Mouse (Mus musculus): Measurements from ENCODE around the gene Chrna1. TPM values are rescaled to one million over a fixed set of nuclear protein-coding genes. Genes with fewer than 3 reads are reported as not detected.

Gene Chrna1
- polyA plus RNA-seq, 1 experiment from 2014 or later, result 0.10 TPM

- Histone ChIP-seq H3K9me3 (ENCODE audit: control insufficient read depth, low read length) (no peaks in the 10 kb centered on the region), H3K27ac (ENCODE audit: low read length) (no peak overlapping the region), H3K4me2 (ENCODE audit: low read depth, low read length) (no peak overlapping the region), H3K4me1 (ENCODE audit: control insufficient read depth, insufficient read depth, low read length) (no peaks in the 10 kb centered on the region), H3K9ac (ENCODE audit: low read depth, low read length) (no peak overlapping the region), H3K36me3 (ENCODE audit: control insufficient read depth, insufficient read depth, low read length) (no peaks in the 10 kb centered on the region; the same call in 1 of the 2 replicates), H3K27me3 (replicated peaks; ENCODE audit: control insufficient read depth, insufficient read depth, low read length) (no peaks in the 10 kb centered on the region), H3K4me3 (ENCODE audit: low read length) (no peak overlapping the region)
- peak; percentile 84 for ATAC-seq
- 68% methylated on average over 5 of the region's 5 CpGs for WGBS
Observed at GRCm38 (mm10) chr2:73609067-73609723, 29.1 kb upstream of the Chrna1 start.

GRCm38 (mm10) chr2:73608391-73608790 lies 28.3 kb upstream of the Chrna1 start:
- Histone ChIP-seq H3K4me1 (ENCODE audit: control insufficient read depth, insufficient read depth, low read length) (no peaks in the 10 kb centered on the region), H3K9ac (ENCODE audit: low read depth, low read length) (no peak overlapping the region), H3K9me3 (ENCODE audit: control insufficient read depth, low read length) (no peaks in the 10 kb centered on the region), H3K27ac (ENCODE audit: low read length) (no peak overlapping the region), H3K36me3 (ENCODE audit: control insufficient read depth, insufficient read depth, low read length) (no peaks in the 10 kb centered on the region; the same call in 1 of the 2 replicates), H3K4me2 (ENCODE audit: low read depth, low read length) (no peak overlapping the region), H3K27me3 (replicated peaks; ENCODE audit: control insufficient read depth, insufficient read depth, low read length) (no peaks in the 10 kb centered on the region), H3K4me3 (ENCODE audit: low read length) (no peak overlapping the region)
- no peak for ATAC-seq
- WGBS, result 81% methylated on average over 6 of the region's 6 CpGs

- Histone ChIP-seq H3K27ac (ENCODE audit: low read length) (no peak overlapping the region), H3K9ac (ENCODE audit: low read depth, low read length) (no peak overlapping the region), H3K4me2 (ENCODE audit: low read depth, low read length) (no peak overlapping the region)
Observed at GRCm38 (mm10) chr2:73607609-73608008, 27.5 kb upstream of the Chrna1 start.

GRCm38 (mm10) chr2:73607146-73607545 lies 27.0 kb upstream of the Chrna1 start:
- Histone ChIP-seq H3K27ac (ENCODE audit: low read length) (no peak overlapping the region), H3K9me3 (ENCODE audit: control insufficient read depth, low read length) (no peaks in the 10 kb centered on the region), H3K4me3 (ENCODE audit: low read length) (no peak overlapping the region), H3K9ac (ENCODE audit: low read depth, low read length) (no peak overlapping the region), H3K27me3 (replicated peaks; ENCODE audit: control insufficient read depth, insufficient read depth, low read length) (no peaks in the 10 kb centered on the region), H3K36me3 (ENCODE audit: control insufficient read depth, insufficient read depth, low read length) (no peaks in the 10 kb centered on the region), H3K4me2 (ENCODE audit: low read depth, low read length) (no peak overlapping the region), H3K4me1 (ENCODE audit: control insufficient read depth, insufficient read depth, low read length) (no peaks in the 10 kb centered on the region)
- WGBS, result 66% methylated on average over 2 of the region's 2 CpGs
- ATAC-seq, result no peak

More at GRCm38 (mm10) chr2:73607609-73608008, 27.5 kb upstream of the Chrna1 start:
- no peaks in the 10 kb centered on the region for H3K4me1 ChIP-seq (ENCODE audit: control insufficient read depth, insufficient read depth, low read length)
- H3K27me3 ChIP-seq (replicated peaks; ENCODE audit: control insufficient read depth, insufficient read depth, low read length), result no peaks in the 10 kb centered on the region
- WGBS, result 37% methylated on average over 4 of the region's 4 CpGs
- H3K4me3 ChIP-seq (ENCODE audit: low read length), result no peak overlapping the region
- H3K9me3 ChIP-seq (ENCODE audit: control insufficient read depth, low read length), result no peaks in the 10 kb centered on the region
- no peak for ATAC-seq
- H3K36me3 ChIP-seq (ENCODE audit: control insufficient read depth, insufficient read depth, low read length), result no peaks in the 10 kb centered on the region; the same call in 1 of the 2 replicates

GRCm38 (mm10) chr2:73606616-73607015 lies 26.5 kb upstream of the Chrna1 start:
- Histone ChIP-seq H3K4me3 (ENCODE audit: low read length) (no peak overlapping the region), H3K4me2 (ENCODE audit: low read depth, low read length) (no peak overlapping the region), H3K9ac (ENCODE audit: low read depth, low read length) (no peak overlapping the region), H3K27ac (ENCODE audit: low read length) (no peak overlapping the region), H3K36me3 (ENCODE audit: control insufficient read depth, insufficient read depth, low read length) (no peaks in the 10 kb centered on the region), H3K9me3 (ENCODE audit: control insufficient read depth, low read length) (no peaks in the 10 kb centered on the region), H3K27me3 (replicated peaks; ENCODE audit: control insufficient read depth, insufficient read depth, low read length) (no peaks in the 10 kb centered on the region), H3K4me1 (ENCODE audit: control insufficient read depth, insufficient read depth, low read length) (no peaks in the 10 kb centered on the region)
- WGBS, result 92% methylated on average over 6 of the region's 6 CpGs
- no peak for ATAC-seq

GRCm38 (mm10) chr2:73605077-73605476 lies 24.9 kb upstream of the Chrna1 start:
- Histone ChIP-seq H3K4me2 (ENCODE audit: low read depth, low read length) (no peak overlapping the region), H3K27ac (ENCODE audit: low read length) (no peak overlapping the region), H3K4me1 (ENCODE audit: control insufficient read depth, insufficient read depth, low read length) (no peaks in the 10 kb centered on the region), H3K27me3 (replicated peaks; ENCODE audit: control insufficient read depth, insufficient read depth, low read length) (no peaks in the 10 kb centered on the region), H3K9me3 (ENCODE audit: control insufficient read depth, low read length) (no peaks in the 10 kb centered on the region), H3K36me3 (ENCODE audit: control insufficient read depth, insufficient read depth, low read length) (no peaks in the 10 kb centered on the region), H3K9ac (ENCODE audit: low read depth, low read length) (no peak overlapping the region), H3K4me3 (ENCODE audit: low read length) (no peak overlapping the region)
- 74% methylated on average over 8 of the region's 8 CpGs for WGBS
- ATAC-seq, result no peak

- Histone ChIP-seq H3K9ac (ENCODE audit: low read depth, low read length) (no peak overlapping the region), H3K4me2 (ENCODE audit: low read depth, low read length) (no peak overlapping the region), H3K4me1 (ENCODE audit: control insufficient read depth, insufficient read depth, low read length) (no peaks in the 10 kb centered on the region), H3K4me3 (ENCODE audit: low read length) (no peak overlapping the region), H3K9me3 (ENCODE audit: control insufficient read depth, low read length) (no peaks in the 10 kb centered on the region), H3K27me3 (replicated peaks; ENCODE audit: control insufficient read depth, insufficient read depth, low read length) (no peaks in the 10 kb centered on the region), H3K36me3 (ENCODE audit: control insufficient read depth, insufficient read depth, low read length) (no peaks in the 10 kb centered on the region), H3K27ac (ENCODE audit: low read length) (no peak overlapping the region)
- no peak for ATAC-seq
- 76% methylated on average over 2 of the region's 2 CpGs for WGBS
Observed at GRCm38 (mm10) chr2:73604579-73604978, 24.4 kb upstream of the Chrna1 start.

- Histone ChIP-seq H3K4me3 (ENCODE audit: low read length) (no peak overlapping the region), H3K9me3 (ENCODE audit: control insufficient read depth, low read length) (no peaks in the 10 kb centered on the region), H3K4me1 (ENCODE audit: control insufficient read depth, insufficient read depth, low read length) (peaks cover 9% of the 10 kb centered on the region; the same call in 1 of the 2 replicates), H3K27ac (ENCODE audit: low read length) (no peak overlapping the region), H3K27me3 (replicated peaks; ENCODE audit: control insufficient read depth, insufficient read depth, low read length) (no peaks in the 10 kb centered on the region), H3K9ac (ENCODE audit: low read depth, low read length) (no peak overlapping the region), H3K4me2 (ENCODE audit: low read depth, low read length) (no peak overlapping the region), H3K36me3 (ENCODE audit: control insufficient read depth, insufficient read depth, low read length) (no peaks in the 10 kb centered on the region)
- 37% methylated on average over 2 of the region's 2 CpGs for WGBS
- no peak for ATAC-seq
Observed at GRCm38 (mm10) chr2:73600650-73601049, 20.5 kb upstream of the Chrna1 start.

- 92% methylated on average over 11 of the region's 11 CpGs for WGBS
- ATAC-seq, result no peak
Observed at GRCm38 (mm10) chr2:73597772-73598171, 17.6 kb upstream of the Chrna1 start.

GRCm38 (mm10) chr2:73596786-73597185 lies 16.6 kb upstream of the Chrna1 start:
- WGBS, result 10% methylated on average over 9 of the region's 9 CpGs

More at GRCm38 (mm10) chr2:73597772-73598171, 17.6 kb upstream of the Chrna1 start:
- H3K27me3 ChIP-seq (replicated peaks; ENCODE audit: control insufficient read depth, insufficient read depth, low read length), result no peaks in the 10 kb centered on the region
- H3K9ac ChIP-seq (ENCODE audit: low read depth, low read length), result no peak overlapping the region
- H3K4me3 ChIP-seq (ENCODE audit: low read length), result no peak overlapping the region
- no peak overlapping the region for H3K27ac ChIP-seq (ENCODE audit: low read length)
- peaks cover 9% of the 10 kb centered on the region; the same call in 1 of the 2 replicates for H3K4me1 ChIP-seq (ENCODE audit: control insufficient read depth, insufficient read depth, low read length)
- H3K4me2 ChIP-seq (ENCODE audit: low read depth, low read length), result no peak overlapping the region
- H3K9me3 ChIP-seq (ENCODE audit: control insufficient read depth, low read length), result no peaks in the 10 kb centered on the region
- no peaks in the 10 kb centered on the region for H3K36me3 ChIP-seq (ENCODE audit: control insufficient read depth, insufficient read depth, low read length)

More at GRCm38 (mm10) chr2:73596786-73597185, 16.6 kb upstream of the Chrna1 start:
- peak; percentile 67; the same call in 1 of the 2 replicates for ATAC-seq
- Histone ChIP-seq H3K27me3 (replicated peaks; ENCODE audit: control insufficient read depth, insufficient read depth, low read length) (no peaks in the 10 kb centered on the region), H3K4me3 (ENCODE audit: low read length) (peak overlapping the region; percentile 15; the same call in 1 of the 2 replicates), H3K9me3 (ENCODE audit: control insufficient read depth, low read length) (no peaks in the 10 kb centered on the region), H3K9ac (ENCODE audit: low read depth, low read length) (no peak overlapping the region), H3K36me3 (ENCODE audit: control insufficient read depth, insufficient read depth, low read length) (no peaks in the 10 kb centered on the region), H3K27ac (ENCODE audit: low read length) (no peak overlapping the region), H3K4me1 (ENCODE audit: control insufficient read depth, insufficient read depth, low read length) (peaks cover 15% of the 10 kb centered on the region), H3K4me2 (ENCODE audit: low read depth, low read length) (peak overlapping the region; percentile 36)
